Mouse (Mus musculus) kidney, adult 8-10 months (tissue): ENCODE results near the gene Gabrb1.
A peak's percentile ranks its signal among the peaks of the same experiment; 100 is the strongest.

Source experiments
- DNase-seq, 2 experiments: peaks; one replicate each; pipeline ENCODE4 v3.0.0; 2022

Gabrb1 gene

DNA sequence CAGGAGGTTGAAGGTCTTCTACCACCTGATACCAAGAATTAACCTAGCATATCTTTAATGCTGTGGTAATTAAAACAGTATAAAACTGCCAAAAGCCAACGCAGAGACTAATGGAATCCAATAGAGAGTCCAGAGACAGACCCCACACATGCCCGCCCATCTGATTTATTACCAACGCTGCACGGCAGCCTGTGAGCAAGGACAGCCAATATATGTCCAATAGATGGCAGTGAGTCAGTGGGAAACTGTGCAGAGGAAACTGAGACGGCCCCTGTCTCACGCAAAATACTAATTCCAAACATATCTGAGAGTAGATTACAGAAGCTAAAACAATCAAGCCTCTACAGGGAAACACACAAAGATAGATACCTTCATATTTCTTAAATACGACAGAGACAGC, 506.5 kb downstream of the Gabrb1 start:
- no peak for DNase-seq

DNA sequence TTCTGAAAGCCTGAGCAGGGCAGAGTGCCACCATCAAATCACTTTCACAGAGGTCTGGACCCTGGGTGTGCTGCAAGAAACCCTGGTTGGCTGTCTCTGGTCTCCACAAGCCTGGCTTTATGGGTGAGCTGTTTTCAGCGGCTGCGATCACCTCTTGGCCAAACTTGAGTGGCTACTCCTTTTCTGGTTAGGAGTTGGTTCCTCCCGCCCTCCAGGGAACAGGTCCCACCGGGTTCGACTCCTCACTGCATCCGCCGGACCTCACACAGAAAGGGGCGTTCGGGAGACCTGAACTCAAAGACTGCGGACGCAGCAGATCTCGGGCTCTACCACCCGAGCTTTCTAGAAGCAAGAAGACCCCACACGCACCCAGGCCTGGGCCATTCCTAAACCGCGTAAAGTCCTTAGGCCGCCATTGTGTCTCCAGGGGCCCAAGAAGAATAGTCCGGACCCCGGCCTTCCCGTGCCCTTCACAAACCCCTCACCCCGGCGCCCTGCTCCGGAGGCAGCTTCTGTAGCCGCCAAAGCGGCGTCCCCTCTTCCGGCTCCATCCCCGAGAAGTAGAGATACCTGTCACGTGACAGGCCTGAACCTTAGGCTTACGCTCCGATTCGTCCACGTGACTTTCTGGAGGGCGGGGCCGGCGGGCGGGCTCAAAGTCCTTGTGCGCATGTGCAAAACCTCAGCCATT, 509.8 kb downstream of the Gabrb1 start, which contains the start of gene Commd8:
Commd8 (minus strand) TSS at position 596 of the 691 bp plus-strand sequence.
- peak; percentile 95 to 98 for DNase-seq

DNA sequence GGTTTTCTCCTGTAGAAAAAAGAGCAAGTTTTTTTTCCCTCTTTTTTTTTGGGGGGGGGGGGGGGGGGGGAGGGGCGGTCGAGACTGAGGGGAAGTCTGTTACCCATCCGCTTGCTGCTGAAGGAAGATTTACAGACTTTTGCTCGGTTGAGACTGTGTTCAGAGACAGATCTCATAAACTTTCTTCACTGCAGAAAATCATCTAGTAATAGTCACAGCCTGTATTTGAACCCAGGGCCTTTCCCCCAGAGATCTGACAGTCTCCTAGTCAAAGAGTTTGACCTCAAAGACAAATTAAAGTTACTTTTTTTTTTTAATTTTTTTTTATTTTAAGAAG, 510.3 kb downstream of the Gabrb1 start:
- DNase-seq: no peak

- DNase-seq: no peak
These were observed 512.2 kb downstream of the Gabrb1 start for GRCm38 (mm10) chr5:72170067-72170466.

GRCm38 (mm10) chr5:72172675-72173074, 514.8 kb downstream of the Gabrb1 start:
- peak in 1 of 2 experiments; percentile 23 for DNase-seq

GRCm38 (mm10) chr5:72173521-72173920, 515.6 kb downstream of the Gabrb1 start:
- no peak for DNase-seq

DNA sequence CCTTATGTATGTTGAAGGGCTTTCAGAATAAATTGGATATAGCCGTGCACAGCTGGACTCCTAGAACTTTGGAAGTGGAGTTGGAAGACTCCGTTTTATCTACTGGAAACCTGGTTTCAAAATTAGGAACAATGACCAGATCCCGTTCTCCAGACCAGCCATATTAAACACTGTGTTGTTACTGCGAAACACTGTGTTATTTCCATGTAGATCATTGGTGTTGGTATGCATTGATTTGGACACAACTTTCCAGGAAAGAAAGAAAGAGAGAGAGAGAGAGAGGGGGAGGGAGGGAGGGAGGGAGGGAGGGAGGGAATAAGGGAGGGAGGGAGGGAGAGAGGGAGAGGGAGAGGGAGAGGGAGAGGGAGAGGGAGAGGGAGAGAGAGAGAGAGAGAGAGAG, 517.1 kb downstream of the Gabrb1 start:
- DNase-seq: no peak

- DNase-seq: no peak
These were observed 517.6 kb downstream of the Gabrb1 start for GRCm38 (mm10) chr5:72175530-72175929.

DNA sequence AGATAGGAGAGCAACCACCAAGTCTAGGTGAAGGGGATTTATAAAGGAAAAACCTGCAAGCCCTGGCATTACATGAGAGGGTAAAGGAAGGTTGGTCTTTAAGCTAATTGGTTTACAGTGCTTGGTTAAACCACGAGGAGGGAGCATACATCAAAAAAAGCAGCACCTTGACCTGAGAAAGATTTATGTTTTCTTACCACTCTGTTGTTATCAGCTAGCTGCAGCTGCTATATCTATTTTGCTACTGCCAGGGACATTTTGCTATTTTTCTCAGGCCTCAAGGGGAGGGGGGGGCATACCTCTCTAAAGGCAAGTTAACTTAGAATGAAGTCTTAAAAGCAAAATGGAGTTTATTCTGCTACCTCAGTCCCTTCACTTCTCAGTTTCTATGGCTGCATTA, 523.3 kb downstream of the Gabrb1 start:
- DNase-seq: no peak

DNA sequence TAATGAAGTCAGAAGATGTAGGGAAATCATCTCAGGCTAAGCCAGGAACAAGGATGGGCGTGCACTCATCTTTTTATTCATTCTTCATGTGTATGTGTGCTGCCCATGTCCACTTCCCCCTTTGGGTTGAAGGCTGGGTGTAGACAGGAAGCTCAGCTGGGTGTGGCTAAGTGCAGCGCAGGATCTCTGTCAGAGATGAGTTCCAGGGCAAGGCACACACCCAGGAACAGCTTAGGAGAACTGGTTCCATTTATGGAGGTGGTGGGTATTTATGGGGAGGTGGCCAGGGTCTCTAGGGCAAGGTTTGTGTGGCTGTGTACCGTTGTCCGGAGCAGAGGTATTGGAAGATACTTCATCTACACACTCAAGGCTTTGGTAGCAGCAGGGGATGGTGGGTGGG, 524.9 kb downstream of the Gabrb1 start:
- DNase-seq: no peak

- no peak for DNase-seq
These were observed 526.0 kb downstream of the Gabrb1 start for GRCm38 (mm10) chr5:72183929-72184328.

DNA sequence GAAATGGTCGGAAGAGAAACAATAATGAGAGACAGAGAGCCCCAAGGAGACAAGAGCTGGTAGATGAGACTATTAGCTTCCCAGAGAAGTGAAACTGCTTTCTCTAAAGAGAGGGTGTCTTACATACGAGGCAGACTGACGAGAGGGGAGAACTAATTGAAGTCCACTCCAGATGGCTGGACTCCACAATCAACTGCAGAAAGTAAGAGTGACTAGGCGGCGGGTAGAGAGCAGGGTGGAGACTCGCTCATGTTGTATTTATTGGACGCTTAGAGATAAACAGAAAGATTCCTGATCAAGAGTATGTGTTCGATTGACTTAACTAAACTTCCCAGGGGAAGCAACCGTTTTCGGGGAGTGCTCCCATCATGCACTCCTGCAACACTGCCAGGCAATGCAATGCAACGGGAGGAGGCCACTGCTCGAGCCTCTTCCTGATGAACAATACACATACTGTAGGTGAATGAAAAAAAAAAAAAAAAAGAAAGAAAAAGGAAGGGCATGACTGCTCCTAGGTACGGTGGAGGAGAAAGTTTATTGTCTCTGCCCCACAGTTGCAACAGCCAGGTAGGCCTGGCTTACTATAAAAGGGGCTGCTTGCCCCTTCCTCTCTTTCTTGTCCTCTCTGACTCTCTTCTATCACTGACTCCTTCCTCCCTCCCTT, 526.7 kb downstream of the Gabrb1 start:
- no peak for DNase-seq

GRCm38 (mm10) chr5:72191154-72191553, 533.2 kb downstream of the Gabrb1 start:
- no peak for DNase-seq

DNA sequence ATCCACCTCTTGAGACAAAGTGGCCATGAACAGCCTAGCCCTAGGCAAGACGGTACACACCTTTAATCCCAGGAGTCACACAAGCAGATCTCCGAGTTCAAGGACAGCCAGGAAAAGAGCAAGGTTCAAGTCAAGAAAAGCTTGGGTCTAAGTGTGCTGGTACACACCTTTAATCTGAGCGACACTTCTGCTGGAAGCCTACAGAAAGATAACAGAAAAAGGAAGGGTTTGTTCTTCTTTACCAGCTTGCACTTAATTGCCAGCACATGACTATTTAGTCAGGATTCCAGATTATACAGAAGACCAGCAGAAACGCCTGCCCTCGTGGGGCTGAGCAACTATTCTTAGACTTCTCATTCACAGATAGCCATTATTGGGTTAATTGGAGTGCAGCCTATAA, 534.0 kb downstream of the Gabrb1 start:
- no peak for DNase-seq

DNA sequence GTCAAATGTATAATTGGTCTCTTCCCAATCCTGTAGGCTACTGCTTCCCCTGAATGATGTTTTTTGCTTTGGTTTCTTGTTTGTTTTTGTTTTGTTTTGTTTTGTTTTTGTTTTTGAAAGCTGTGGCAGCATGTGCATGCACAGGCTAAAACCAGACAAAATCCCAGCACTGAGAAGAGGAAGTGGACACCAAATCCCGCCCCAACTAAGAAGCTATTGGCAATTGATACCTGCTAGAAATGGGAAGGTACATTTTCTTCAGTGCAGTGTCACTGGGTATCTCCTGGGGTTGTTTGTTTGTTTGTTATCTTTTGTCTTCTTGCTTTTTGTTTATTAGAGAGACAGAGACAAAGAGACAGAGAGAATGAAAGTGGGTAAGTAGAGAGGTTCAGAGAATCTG, 537.5 kb downstream of the Gabrb1 start:
- no peak for DNase-seq
